Mouse (Mus musculus): Measurements from ENCODE around the gene Iqsec2. TPM values are rescaled to one million over a fixed set of nuclear protein-coding genes. Genes with fewer than 3 reads are reported as not detected.
A peak's percentile ranks its signal among the peaks of the same experiment; 100 is the strongest.
"Not testable (repeated sequence)": the region's sequence is repeated elsewhere in the genome, so short reads cannot be mapped to it uniquely, and the experiment has no call there.

Iqsec2 gene
- total RNA-seq, 1 experiment from 2014 or later: 5.4 TPM

DNA sequence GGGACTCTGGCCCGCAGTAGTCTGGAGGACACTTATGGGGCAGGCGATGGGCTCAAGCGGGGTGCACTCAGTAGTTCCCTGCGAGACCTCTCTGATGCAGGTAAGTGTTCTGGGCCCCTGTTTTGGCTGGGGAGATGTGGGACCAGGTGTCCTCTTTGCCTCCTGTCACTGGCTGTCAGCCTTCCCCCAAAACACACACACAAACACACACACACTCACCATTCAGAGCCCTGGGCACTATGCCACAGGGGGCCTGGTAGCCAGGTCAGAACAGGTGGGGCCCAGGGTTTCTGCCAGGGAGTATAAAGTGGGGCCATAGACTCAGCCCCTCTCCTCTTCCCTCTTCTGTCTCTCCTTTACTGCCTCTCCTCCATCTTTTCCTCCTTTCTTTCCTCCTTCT is 77.7 kb downstream of the Iqsec2 start:
- ATAC-seq (replicated peaks in 1 of 2; ENCODE audit: insufficient read depth in 1 of 2, low FRiP score in 2 of 2, low TSS enrichment in 1 of 2, low read depth in 1 of 2, poor library complexity in 2 of 2, severe bottlenecking in 2 of 2): no peak

GRCm38 (mm10) chrX:152222226-152222625 is 78.2 kb downstream of the Iqsec2 start:
- ATAC-seq (replicated peaks in 1 of 2; ENCODE audit: insufficient read depth in 1 of 2, low FRiP score in 2 of 2, low TSS enrichment in 1 of 2, low read depth in 1 of 2, poor library complexity in 2 of 2, severe bottlenecking in 2 of 2): no peak

GRCm38 (mm10) chrX:152223313-152223712 is 79.2 kb downstream of the Iqsec2 start:
- no peak for ATAC-seq (replicated peaks in 1 of 2; ENCODE audit: insufficient read depth in 1 of 2, low FRiP score in 2 of 2, low TSS enrichment in 1 of 2, low read depth in 1 of 2, poor library complexity in 2 of 2, severe bottlenecking in 2 of 2)

DNA sequence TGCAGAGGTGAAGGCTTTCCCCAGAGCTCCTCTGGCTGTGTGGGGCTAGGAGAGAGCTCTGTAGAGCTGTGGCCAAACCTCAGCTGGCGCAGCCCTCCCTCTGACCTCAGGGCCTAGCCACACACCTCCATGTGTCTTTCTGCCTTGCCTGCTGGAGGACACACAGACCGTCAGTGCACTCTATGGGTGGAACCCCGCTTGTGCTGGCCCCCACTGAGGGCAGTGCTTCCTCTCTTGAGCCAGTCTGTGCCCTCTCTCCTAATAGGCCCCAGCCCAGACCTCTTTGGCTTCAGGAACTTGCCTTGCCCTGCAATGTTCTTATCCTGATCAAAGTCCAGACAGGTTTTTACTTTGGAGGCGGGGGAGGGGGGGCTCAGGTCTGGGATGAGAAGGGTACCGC is 80.2 kb downstream of the Iqsec2 start:
- no peak for ATAC-seq (replicated peaks in 1 of 2; ENCODE audit: insufficient read depth in 1 of 2, low FRiP score in 2 of 2, low TSS enrichment in 1 of 2, low read depth in 1 of 2, poor library complexity in 2 of 2, severe bottlenecking in 2 of 2)

DNA sequence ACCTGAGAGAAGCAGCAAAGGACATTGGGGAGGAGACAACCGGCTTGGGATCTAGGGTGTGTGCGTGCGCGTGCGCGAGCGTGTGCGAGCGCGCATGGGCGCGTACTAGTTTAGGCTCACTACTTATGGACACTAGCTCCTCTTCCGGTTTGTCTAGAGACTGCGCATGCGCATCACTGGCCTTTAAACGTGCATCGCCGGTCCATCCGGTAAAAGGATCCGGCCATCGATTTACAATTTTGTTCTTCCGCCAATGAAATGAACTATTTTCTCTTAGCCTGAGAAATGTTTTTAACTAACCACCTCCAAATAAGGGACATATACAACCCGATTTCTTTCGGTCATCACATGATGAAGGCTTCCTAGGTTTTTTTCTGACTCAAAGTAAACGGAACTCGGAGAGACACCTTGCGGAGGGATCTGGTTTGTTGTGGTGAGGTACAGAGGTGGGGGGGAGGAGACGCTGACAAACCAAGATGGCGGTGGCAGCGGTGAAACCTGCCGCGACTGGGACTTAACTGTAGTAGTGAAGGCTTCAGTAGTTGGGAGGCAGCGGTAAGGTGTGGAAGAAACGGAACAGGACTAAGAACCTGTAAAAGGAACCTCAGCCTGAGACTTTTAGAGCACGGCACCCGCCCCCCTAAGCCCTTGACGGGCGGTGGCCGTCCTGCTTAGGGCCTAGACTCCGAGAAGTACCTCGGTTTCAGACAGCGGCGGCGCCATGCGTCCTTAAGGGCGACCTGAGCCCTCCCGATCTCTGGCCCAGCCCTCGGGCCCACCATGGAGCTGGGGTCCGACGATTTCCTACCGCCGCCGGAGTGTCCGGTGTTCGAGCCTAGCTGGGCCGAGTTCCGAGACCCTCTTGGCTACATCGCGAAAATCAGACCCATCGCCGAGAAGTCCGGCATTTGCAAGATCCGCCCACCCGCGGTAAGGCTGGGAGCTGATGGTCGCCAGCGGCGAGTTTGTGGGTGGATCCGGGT is 89.0 kb downstream of the Iqsec2 start, which contains the start of gene Kdm5c:
Gene Kdm5c, plus strand, starts transcription at position 240 of the 983 bp plus-strand sequence.
- ATAC-seq (replicated peaks in 1 of 2; ENCODE audit: insufficient read depth in 1 of 2, low FRiP score in 2 of 2, low TSS enrichment in 1 of 2, low read depth in 1 of 2, poor library complexity in 2 of 2, severe bottlenecking in 2 of 2): peak; percentile 97

- no peak for ATAC-seq (replicated peaks in 1 of 2; ENCODE audit: insufficient read depth in 1 of 2, low FRiP score in 2 of 2, low TSS enrichment in 1 of 2, low read depth in 1 of 2, poor library complexity in 2 of 2, severe bottlenecking in 2 of 2)
Observed at GRCm38 (mm10) chrX:152234125-152234524, 90.1 kb downstream of the Iqsec2 start.

GRCm38 (mm10) chrX:152235758-152236157 is 91.7 kb downstream of the Iqsec2 start:
- no peak for ATAC-seq (replicated peaks in 1 of 2; ENCODE audit: insufficient read depth in 1 of 2, low FRiP score in 2 of 2, low TSS enrichment in 1 of 2, low read depth in 1 of 2, poor library complexity in 2 of 2, severe bottlenecking in 2 of 2)

- not testable (repeated sequence) for ATAC-seq (replicated peaks in 1 of 2; ENCODE audit: insufficient read depth in 1 of 2, low FRiP score in 2 of 2, low TSS enrichment in 1 of 2, low read depth in 1 of 2, poor library complexity in 2 of 2, severe bottlenecking in 2 of 2)
Observed at GRCm38 (mm10) chrX:152243140-152243539, 99.1 kb downstream of the Iqsec2 start.

DNA sequence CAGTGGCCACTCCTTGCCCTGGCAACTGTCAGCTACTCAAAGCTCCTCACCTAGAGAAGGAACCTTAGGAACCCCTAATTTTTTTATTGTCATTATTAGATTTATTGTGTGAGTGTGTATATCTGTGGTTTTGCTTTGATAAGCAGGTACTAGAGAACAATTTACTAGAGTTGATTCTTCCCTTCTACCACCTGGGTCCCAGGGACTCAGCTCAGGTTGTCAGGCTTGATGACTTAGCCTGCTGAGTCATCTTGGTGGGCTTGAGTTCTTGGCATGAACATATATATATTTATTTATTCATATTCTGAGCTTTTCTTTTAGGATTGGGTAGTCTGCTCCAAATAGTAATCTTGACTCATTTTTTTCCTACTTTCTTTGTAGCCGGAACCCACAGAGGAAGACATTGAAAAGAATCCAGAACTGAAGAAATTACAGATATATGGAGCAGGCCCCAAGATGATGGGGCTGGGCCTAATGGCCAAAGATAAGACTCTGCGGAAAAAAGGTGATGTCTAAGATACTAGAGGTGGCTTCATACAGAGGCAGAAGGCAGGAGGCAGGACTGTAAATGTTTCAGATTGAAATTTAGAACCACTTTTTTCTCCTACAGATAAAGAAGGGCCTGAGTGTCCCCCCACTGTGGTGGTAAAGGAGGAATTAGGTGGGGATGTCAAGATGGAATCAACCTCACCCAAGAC is 100.6 kb downstream of the Iqsec2 start:
- no peak for ATAC-seq (replicated peaks in 1 of 2; ENCODE audit: insufficient read depth in 1 of 2, low FRiP score in 2 of 2, low TSS enrichment in 1 of 2, low read depth in 1 of 2, poor library complexity in 2 of 2, severe bottlenecking in 2 of 2)

DNA sequence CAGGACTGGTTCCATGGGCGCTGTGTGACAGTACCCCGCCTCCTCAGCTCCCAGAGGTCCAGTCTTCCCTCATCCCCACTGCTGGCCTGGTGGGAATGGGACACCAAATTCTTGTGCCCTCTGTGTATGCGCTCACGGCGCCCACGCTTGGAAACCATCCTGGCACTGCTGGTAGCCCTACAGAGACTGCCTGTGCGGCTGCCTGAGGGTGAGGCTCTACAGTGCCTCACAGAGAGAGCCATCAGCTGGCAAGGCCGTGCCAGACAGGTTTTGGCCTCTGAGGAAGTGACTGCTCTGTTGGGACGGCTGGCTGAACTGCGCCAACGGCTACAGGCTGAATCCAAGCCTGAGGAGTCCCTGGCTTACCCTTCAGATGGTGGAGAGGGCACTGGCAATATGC is 127.1 kb downstream of the Iqsec2 start:
- no peak for ATAC-seq (replicated peaks in 1 of 2; ENCODE audit: insufficient read depth in 1 of 2, low FRiP score in 2 of 2, low TSS enrichment in 1 of 2, low read depth in 1 of 2, poor library complexity in 2 of 2, severe bottlenecking in 2 of 2)

Other genes with a start within 250 kb of the Iqsec2 start
- 124 and 154 TPM in 2 replicates for gene Hsd17b10, start 142.4 kb upstream of the Iqsec2 start, total RNA-seq (2017)
- 1.8 and 1.9 TPM in 2 replicates for gene Ribc1, start 128.0 kb upstream of the Iqsec2 start, total RNA-seq (2017)
- gene Smc1a, start 127.8 kb upstream of the Iqsec2 start, total RNA-seq (2017): 363 and 450 TPM in 2 replicates
- 39.6 and 45.1 TPM in 2 replicates for gene Kdm5c, start 88.8 kb downstream of the Iqsec2 start, total RNA-seq (2017)
- 6.3 and 8.3 TPM in 2 replicates for gene Kantr, start 183.2 kb downstream of the Iqsec2 start, total RNA-seq (2017)
- 34.0 and 39.6 TPM in 2 replicates for gene Tspyl2, start 198.2 kb downstream of the Iqsec2 start, total RNA-seq (2017)
- 0.63 TPM in 1 of 2 replicates, not detected in the other for gene Gpr173, start 224.4 kb downstream of the Iqsec2 start, total RNA-seq (2017)

Data from hematopoietic stem cell, adult 5-6 weeks (primary cell).